Mouse (Mus musculus): ENCODE data around the gene Ppp1r16b.

- no peak for TF ChIP-seq CTCF (IDR thresholded peaks at IDR 0.05; ENCODE audit: borderline replicate concordance, insufficient read depth, low read depth, low read length)
- no peak for TF ChIP-seq POLR2A (IDR thresholded peaks at IDR 0.05; ENCODE audit: borderline replicate concordance, insufficient read depth, low read length)
Observed at GRCm38 (mm10) chr2:158721481-158721880, 56.3 kb downstream of the Ppp1r16b start.
